Mouse (Mus musculus): ENCODE measurements around the gene Mipol1. TPM values are rescaled to one million over a fixed set of nuclear protein-coding genes. Genes with fewer than 3 reads are reported as not detected.

Gene Mipol1
- polyA plus RNA-seq, 1 experiment from 2014 or later: 5.1 TPM

GRCm38 (mm10) chr12:57537791-57538587, 307.8 kb downstream of the Mipol1 start:
- Histone ChIP-seq H3K27me3 (ENCODE audit: control insufficient read depth, insufficient read depth, low read length) (peaks cover 74% of the 10 kb centered on the region), H3K4me2 (ENCODE audit: low read depth, low read length) (no peak overlapping the region), H3K36me3 (ENCODE audit: control insufficient read depth, insufficient read depth, low read length) (no peaks in the 10 kb centered on the region), H3K4me3 (ENCODE audit: low read depth, low read length) (no peak overlapping the region; the same call in 1 of the 2 replicates), H3K4me1 (ENCODE audit: control insufficient read depth, insufficient read depth, low read length) (no peaks in the 10 kb centered on the region), H3K9ac (replicated peaks; ENCODE audit: low read depth, low read length) (no peak overlapping the region), H3K27ac (ENCODE audit: low read depth, low read length) (no peak overlapping the region), H3K9me3 (ENCODE audit: control insufficient read depth, low read length) (no peaks in the 10 kb centered on the region)
- no peak for ATAC-seq (ENCODE audit: low read depth)
- under 1% methylated on average over 21 of the region's 21 CpGs for WGBS

- H3K9ac ChIP-seq (replicated peaks; ENCODE audit: low read depth, low read length): no peak overlapping the region
- no peaks in the 10 kb centered on the region for H3K4me1 ChIP-seq (ENCODE audit: control insufficient read depth, insufficient read depth, low read length)
- H3K27ac ChIP-seq (ENCODE audit: low read depth, low read length): no peak overlapping the region
- ATAC-seq (ENCODE audit: low read depth): no peak; the same call in 1 of the 2 replicates
- under 1% methylated on average over 63 of the region's 63 CpGs for WGBS
- H3K36me3 ChIP-seq (ENCODE audit: control insufficient read depth, insufficient read depth, low read length): no peaks in the 10 kb centered on the region
- no peak overlapping the region; the same call in 1 of the 2 replicates for H3K4me2 ChIP-seq (ENCODE audit: low read depth, low read length)
- H3K27me3 ChIP-seq (ENCODE audit: control insufficient read depth, insufficient read depth, low read length): peaks cover 74% of the 10 kb centered on the region
- H3K4me3 ChIP-seq (ENCODE audit: low read depth, low read length): no peak overlapping the region; the same call in 1 of the 2 replicates
- no peaks in the 10 kb centered on the region for H3K9me3 ChIP-seq (ENCODE audit: control insufficient read depth, low read length)
Measured at GRCm38 (mm10) chr12:57538588-57539550, 308.6 kb downstream of the Mipol1 start.

DNA sequence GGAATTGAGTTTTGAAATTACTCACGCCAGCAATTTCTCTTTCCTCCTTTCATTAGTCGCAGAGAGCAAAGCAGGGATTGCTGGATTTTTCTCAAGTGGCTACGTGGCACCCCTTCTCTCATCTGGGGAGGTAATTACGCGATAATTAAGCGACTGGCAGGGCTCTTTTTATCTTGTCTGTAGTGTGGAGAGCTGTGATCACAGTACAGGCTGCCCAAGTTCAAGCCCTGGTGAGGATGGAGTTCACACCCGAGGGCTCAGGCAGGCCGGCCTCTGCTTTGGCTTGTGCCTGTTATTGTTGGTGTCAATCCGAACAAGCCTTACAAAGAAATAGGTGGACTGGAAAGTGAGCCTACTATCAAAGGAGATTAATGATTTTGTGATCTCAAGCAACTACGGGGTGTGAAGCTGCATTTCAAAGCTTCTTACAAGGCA, 309.3 kb downstream of the Mipol1 start:
- no peaks in the 10 kb centered on the region for H3K9me3 ChIP-seq (ENCODE audit: control insufficient read depth, low read length)
- no peak for ATAC-seq (ENCODE audit: low read depth)
- no peaks in the 10 kb centered on the region for H3K36me3 ChIP-seq (ENCODE audit: control insufficient read depth, insufficient read depth, low read length)
- no peak overlapping the region for H3K27ac ChIP-seq (ENCODE audit: low read depth, low read length)
- no peak overlapping the region for H3K9ac ChIP-seq (replicated peaks; ENCODE audit: low read depth, low read length)
- H3K27me3 ChIP-seq (ENCODE audit: control insufficient read depth, insufficient read depth, low read length): peaks cover 74% of the 10 kb centered on the region
- WGBS: 2% methylated on average over 10 of the region's 10 CpGs
- no peaks in the 10 kb centered on the region for H3K4me1 ChIP-seq (ENCODE audit: control insufficient read depth, insufficient read depth, low read length)
- H3K4me2 ChIP-seq (ENCODE audit: low read depth, low read length): no peak overlapping the region
- H3K4me3 ChIP-seq (ENCODE audit: low read depth, low read length): no peak overlapping the region

DNA sequence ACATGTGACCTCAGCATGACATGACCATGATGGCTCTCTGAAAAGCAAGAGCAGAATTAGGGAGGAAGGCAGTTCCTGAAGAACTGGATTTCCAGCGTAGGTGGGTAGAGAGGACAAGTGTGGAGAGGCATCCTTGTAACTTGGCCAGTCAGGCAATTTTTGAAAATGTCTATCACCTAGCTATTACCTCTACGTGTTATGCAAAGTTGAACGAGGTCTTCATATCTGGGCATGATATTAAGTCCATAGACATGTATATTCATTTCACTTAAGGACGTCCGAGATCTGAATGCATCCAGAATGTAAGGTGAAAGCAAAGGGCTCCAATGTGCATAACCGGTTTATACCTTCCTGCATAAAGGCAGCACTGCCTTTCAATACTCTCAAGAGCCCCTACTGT, 310.9 kb downstream of the Mipol1 start:
- Histone ChIP-seq H3K27ac (ENCODE audit: low read depth, low read length) (no peak overlapping the region), H3K4me3 (ENCODE audit: low read depth, low read length) (no peak overlapping the region), H3K36me3 (ENCODE audit: control insufficient read depth, insufficient read depth, low read length) (no peaks in the 10 kb centered on the region), H3K9ac (replicated peaks; ENCODE audit: low read depth, low read length) (no peak overlapping the region), H3K4me1 (ENCODE audit: control insufficient read depth, insufficient read depth, low read length) (peaks cover 8% of the 10 kb centered on the region; the same call in 1 of the 2 replicates), H3K27me3 (ENCODE audit: control insufficient read depth, insufficient read depth, low read length) (peaks cover 75% of the 10 kb centered on the region), H3K9me3 (ENCODE audit: control insufficient read depth, low read length) (no peaks in the 10 kb centered on the region), H3K4me2 (ENCODE audit: low read depth, low read length) (no peak overlapping the region)
- 8% methylated on average over 6 of the region's 6 CpGs for WGBS
- ATAC-seq (ENCODE audit: low read depth): no peak

DNA sequence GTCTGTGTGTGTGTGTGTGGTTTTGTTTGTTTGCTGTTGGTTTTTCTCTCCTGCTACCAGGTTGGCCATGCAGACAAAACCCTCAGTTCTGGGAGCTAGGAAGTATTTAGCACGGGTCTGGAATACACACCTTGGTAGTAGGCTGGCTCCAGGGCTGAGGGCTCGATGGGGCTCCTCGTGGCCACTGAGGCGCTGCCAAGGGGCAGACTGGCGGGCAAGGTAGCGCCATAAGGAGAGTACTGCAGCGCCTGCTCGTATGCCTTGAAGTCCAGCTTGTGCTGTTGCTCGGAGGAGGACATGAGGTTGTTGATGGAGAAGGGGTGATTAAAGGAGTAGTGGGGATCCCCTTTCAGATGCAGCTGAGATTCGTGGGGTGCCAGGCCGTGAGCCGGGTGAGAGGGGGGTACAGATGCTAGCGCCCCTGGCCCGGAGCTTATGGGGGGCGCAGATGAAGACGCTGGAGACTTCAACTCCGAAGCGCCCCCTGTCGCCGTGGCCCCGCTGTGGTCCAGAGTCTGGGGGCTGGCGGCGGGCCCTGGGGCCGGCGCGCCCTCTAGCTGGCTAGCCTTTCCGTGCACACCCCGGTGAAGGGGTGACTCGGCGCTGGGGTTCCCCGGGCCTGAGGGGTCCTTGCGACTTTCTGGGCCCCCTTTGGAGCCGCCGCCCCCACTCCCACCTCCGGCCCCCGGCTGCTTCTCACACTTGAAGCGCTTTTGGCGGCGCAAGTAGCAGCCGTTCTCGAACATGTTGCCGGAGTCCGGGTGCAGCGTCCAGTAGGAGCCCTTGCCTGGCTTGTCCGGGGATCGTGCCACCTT, 311.9 kb downstream of the Mipol1 start:
- Histone ChIP-seq H3K36me3 (ENCODE audit: control insufficient read depth, insufficient read depth, low read length) (no peaks in the 10 kb centered on the region), H3K4me2 (ENCODE audit: low read depth, low read length) (no peak overlapping the region), H3K27me3 (ENCODE audit: control insufficient read depth, insufficient read depth, low read length) (peaks cover 74% of the 10 kb centered on the region), H3K9ac (replicated peaks; ENCODE audit: low read depth, low read length) (no peak overlapping the region), H3K4me1 (ENCODE audit: control insufficient read depth, insufficient read depth, low read length) (peaks cover 9% of the 10 kb centered on the region; the same call in 1 of the 2 replicates), H3K4me3 (ENCODE audit: low read depth, low read length) (no peak overlapping the region), H3K9me3 (ENCODE audit: control insufficient read depth, low read length) (no peaks in the 10 kb centered on the region), H3K27ac (ENCODE audit: low read depth, low read length) (no peak overlapping the region)
- no peak for ATAC-seq (ENCODE audit: low read depth)
- under 1% methylated on average over 44 of the region's 46 CpGs for WGBS

GRCm38 (mm10) chr12:57542746-57543626, 312.8 kb downstream of the Mipol1 start:
- under 1% methylated on average over 63 of the region's 63 CpGs for WGBS
- peaks cover 77% of the 10 kb centered on the region for H3K27me3 ChIP-seq (ENCODE audit: control insufficient read depth, insufficient read depth, low read length)
- no peak overlapping the region for H3K4me3 ChIP-seq (ENCODE audit: low read depth, low read length)
- no peak for ATAC-seq (ENCODE audit: low read depth)
- no peaks in the 10 kb centered on the region for H3K9me3 ChIP-seq (ENCODE audit: control insufficient read depth, low read length)
- H3K4me2 ChIP-seq (ENCODE audit: low read depth, low read length): no peak overlapping the region
- no peak overlapping the region for H3K27ac ChIP-seq (ENCODE audit: low read depth, low read length)
- H3K4me1 ChIP-seq (ENCODE audit: control insufficient read depth, insufficient read depth, low read length): peaks cover 9% of the 10 kb centered on the region; the same call in 1 of the 2 replicates
- H3K36me3 ChIP-seq (ENCODE audit: control insufficient read depth, insufficient read depth, low read length): no peaks in the 10 kb centered on the region
- H3K9ac ChIP-seq (replicated peaks; ENCODE audit: low read depth, low read length): no peak overlapping the region

DNA sequence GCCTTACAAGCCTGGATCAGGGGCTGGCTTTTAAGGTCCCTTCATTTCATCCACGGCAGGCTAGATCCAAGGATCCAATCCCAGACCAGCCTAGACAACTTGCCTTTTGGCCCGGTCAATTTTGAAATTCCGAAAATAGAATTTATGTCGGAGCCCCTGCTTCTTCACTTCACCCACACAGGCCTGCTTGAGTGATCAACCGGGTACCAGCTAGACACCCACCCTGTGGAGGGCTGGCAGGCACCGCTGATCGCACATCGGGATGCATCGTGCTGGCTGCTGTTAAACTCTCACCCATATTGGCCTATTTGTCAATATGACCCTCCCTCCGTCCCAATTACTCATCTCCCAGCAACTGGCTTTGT, 313.4 kb downstream of the Mipol1 start:
- Histone ChIP-seq H3K27ac (ENCODE audit: low read depth, low read length) (no peak overlapping the region), H3K4me3 (ENCODE audit: low read depth, low read length) (no peak overlapping the region), H3K4me2 (ENCODE audit: low read depth, low read length) (no peak overlapping the region), H3K27me3 (ENCODE audit: control insufficient read depth, insufficient read depth, low read length) (peaks cover 78% of the 10 kb centered on the region), H3K9me3 (ENCODE audit: control insufficient read depth, low read length) (no peaks in the 10 kb centered on the region), H3K9ac (replicated peaks; ENCODE audit: low read depth, low read length) (no peak overlapping the region), H3K4me1 (ENCODE audit: control insufficient read depth, insufficient read depth, low read length) (peaks cover 9% of the 10 kb centered on the region; the same call in 1 of the 2 replicates), H3K36me3 (ENCODE audit: control insufficient read depth, insufficient read depth, low read length) (no peaks in the 10 kb centered on the region)
- WGBS: 2% methylated on average over 10 of the region's 10 CpGs
- no peak for ATAC-seq (ENCODE audit: low read depth)

Data from neural tube, embryonic 14.5 days (tissue).